Mouse (Mus musculus) frontal cortex, adult 2 months (tissue): ENCODE results near the gene AK157302. TPM values are rescaled to one million over a fixed set of nuclear protein-coding genes. Genes with fewer than 3 reads are reported as not detected.

Source experiments
- DNase-seq, 2 experiments: peaks; one replicate each; pipeline ENCODE4 v3.0.0; 2022; ENCODE audit warnings: low spot score in 1 of 2; ENCODE audit errors: extremely low spot score in 1 of 2
- polyA plus RNA-seq: library from polyadenylated mRNA; depleted of rRNA; stranded (reverse); fragments of >200 nt; gene quantifications from 2 replicates; pipeline ENCODE4 v1.2.3, GENCODE M21; 2012; rRNA removed

Gene AK157302
- polyA plus RNA-seq, 1 experiment, result 1.9 TPM

DNA sequence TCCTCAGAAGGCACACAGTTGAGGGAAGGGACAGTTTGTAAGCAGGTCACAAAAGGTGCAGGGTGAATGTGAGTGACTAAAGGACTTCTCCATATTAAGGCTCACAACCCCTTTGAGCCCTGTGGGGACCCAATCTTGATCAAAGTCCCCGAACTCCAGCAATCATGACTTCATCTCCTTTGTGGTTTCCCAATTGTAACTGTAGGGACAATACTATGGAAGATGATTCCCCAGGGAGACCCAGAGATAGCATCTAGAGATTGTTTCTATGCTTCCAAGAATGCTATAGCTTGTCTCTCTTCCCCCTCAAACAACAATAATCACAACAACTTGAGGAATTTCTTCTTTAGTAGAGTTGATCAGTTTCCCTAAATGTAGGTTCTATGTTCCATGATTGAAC, 47.7 kb downstream of the AK157302 start, which contains the start of gene Olfr1366:
Gene Olfr1366, minus strand, starts transcription at position 101 of the 400 bp plus-strand sequence.
- DNase-seq, result no peak

Other genes with a start within 250 kb of the AK157302 start
- gene Gpx5, start 202.5 kb upstream of the AK157302 start, polyA plus RNA-seq, result 0.08 TPM in 1 of 2 replicates, not detected in the other
- 0.50 and 1.3 TPM in 2 replicates for gene Gpx6, start 183.1 kb upstream of the AK157302 start, polyA plus RNA-seq
- not detected in 2 replicates for gene Olfr1367, start 148.3 kb upstream of the AK157302 start, polyA plus RNA-seq
- 6.7 and 6.8 TPM in 2 replicates for gene Zscan12, start 132.4 kb upstream of the AK157302 start, polyA plus RNA-seq
- gene Zkscan3, start 92.5 kb upstream of the AK157302 start, polyA plus RNA-seq, result 47.9 and 52.0 TPM in 2 replicates
- gene Pgbd1, start 54.2 kb upstream of the AK157302 start, polyA plus RNA-seq, result 2.5 and 3.1 TPM in 2 replicates
- 61.5 and 66.1 TPM in 2 replicates for gene Zscan26, start 41.5 kb upstream of the AK157302 start, polyA plus RNA-seq
- 0.42 and 0.59 TPM in 2 replicates for gene Nkapl, start 26.7 kb upstream of the AK157302 start, polyA plus RNA-seq
- gene Zkscan4, start 16.3 kb upstream of the AK157302 start, polyA plus RNA-seq, result 3.7 and 4.8 TPM in 2 replicates
- not detected in 2 replicates for gene Gm10065, start 15.8 kb upstream of the AK157302 start, polyA plus RNA-seq
- 15.3 and 32.5 TPM in 2 replicates for gene Gm11273, start 6.2 kb downstream of the AK157302 start, polyA plus RNA-seq
- 7.9 and 8.6 TPM in 2 replicates for gene Zkscan8, start 35.9 kb downstream of the AK157302 start, polyA plus RNA-seq
- gene Olfr1366, start 47.6 kb downstream of the AK157302 start, polyA plus RNA-seq, result not detected in 2 replicates
- not detected in 2 replicates for gene Olfr1535, start 64.7 kb downstream of the AK157302 start, polyA plus RNA-seq
- 0.29 TPM in 1 of 2 replicates, not detected in the other for gene Olfr1364, start 86.5 kb downstream of the AK157302 start, polyA plus RNA-seq
- gene Olfr1362, start 118.8 kb downstream of the AK157302 start, polyA plus RNA-seq, result not detected in 2 replicates
- not detected in 2 replicates for gene Olfr11, start 147.3 kb downstream of the AK157302 start, polyA plus RNA-seq
- gene Olfr1361, start 168.2 kb downstream of the AK157302 start, polyA plus RNA-seq, result not detected in 2 replicates
- gene Olfr1360, start 182.2 kb downstream of the AK157302 start, polyA plus RNA-seq, result not detected in 2 replicates
- not detected in 2 replicates for gene Olfr1359, start 202.9 kb downstream of the AK157302 start, polyA plus RNA-seq
- not detected in 2 replicates for gene Hist1h2bl, start 220.9 kb downstream of the AK157302 start, polyA plus RNA-seq
- gene Hist1h2ai, start 221.2 kb downstream of the AK157302 start, polyA plus RNA-seq, result 1.2 and 1.5 TPM in 2 replicates
- 1.8 TPM in 2 replicates for gene Hist1h3h, start 222.4 kb downstream of the AK157302 start, polyA plus RNA-seq
- 0.52 and 0.80 TPM in 2 replicates for gene Hist1h2bm, start 226.8 kb downstream of the AK157302 start, polyA plus RNA-seq
- gene Hist1h4j, start 239.8 kb downstream of the AK157302 start, polyA plus RNA-seq, result 3.3 and 4.1 TPM in 2 replicates